Mouse (Mus musculus) right cerebral cortex, postnatal 4 days (tissue): ENCODE results near the gene Rab25.
"Not testable (repeated sequence)": the region's sequence is repeated elsewhere in the genome, so short reads cannot be mapped to it uniquely, and the experiment has no call there.

Experiments
- DNase-seq: peaks from one replicate; pipeline ENCODE4 v3.0.0-alpha.2; 2022

The Rab25 gene

DNA sequence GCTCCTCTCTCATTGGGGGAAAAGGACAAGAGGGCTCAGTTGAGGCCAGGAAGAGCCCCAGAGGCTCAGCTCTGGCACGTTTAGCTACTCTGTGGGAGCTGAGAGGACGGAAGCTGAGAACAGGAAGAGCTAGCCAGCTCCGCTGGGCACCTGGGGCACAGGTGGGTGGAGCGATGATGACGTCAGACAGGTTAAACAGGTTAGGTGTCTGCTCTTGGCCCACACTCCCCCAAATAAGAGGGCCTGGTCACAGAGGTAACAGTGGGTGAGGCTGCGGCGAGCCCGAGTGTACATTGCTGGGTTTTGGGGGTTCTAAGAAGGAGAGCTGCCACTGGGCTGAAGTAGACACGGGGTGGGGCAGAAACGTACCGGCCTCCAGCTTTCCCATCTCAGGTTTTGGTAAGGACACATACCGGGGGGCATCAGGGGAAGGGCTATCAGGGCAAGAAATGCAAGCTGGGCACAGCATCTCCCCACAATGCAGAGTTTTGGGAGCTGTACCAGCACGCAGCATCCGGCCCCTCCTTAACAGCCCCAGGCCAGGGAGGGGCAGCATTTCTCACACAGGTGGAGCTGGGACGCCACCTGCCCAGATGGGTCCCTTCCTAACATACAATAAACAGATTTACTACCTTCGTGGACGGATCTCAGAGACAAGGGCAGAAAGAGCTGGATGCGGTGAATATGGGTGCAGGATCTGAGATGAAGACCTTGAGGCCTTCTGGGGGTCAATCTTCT is at the start of gene Rab25:
Gene Rab25 (minus strand): TSS at position 121 of the 738 bp plus-strand sequence.
- no peak for DNase-seq

- not testable (repeated sequence) for DNase-seq
These were observed 48.4 kb upstream of the Rab25 start for GRCm38 (mm10) chr3:88596547-88596946.

DNA sequence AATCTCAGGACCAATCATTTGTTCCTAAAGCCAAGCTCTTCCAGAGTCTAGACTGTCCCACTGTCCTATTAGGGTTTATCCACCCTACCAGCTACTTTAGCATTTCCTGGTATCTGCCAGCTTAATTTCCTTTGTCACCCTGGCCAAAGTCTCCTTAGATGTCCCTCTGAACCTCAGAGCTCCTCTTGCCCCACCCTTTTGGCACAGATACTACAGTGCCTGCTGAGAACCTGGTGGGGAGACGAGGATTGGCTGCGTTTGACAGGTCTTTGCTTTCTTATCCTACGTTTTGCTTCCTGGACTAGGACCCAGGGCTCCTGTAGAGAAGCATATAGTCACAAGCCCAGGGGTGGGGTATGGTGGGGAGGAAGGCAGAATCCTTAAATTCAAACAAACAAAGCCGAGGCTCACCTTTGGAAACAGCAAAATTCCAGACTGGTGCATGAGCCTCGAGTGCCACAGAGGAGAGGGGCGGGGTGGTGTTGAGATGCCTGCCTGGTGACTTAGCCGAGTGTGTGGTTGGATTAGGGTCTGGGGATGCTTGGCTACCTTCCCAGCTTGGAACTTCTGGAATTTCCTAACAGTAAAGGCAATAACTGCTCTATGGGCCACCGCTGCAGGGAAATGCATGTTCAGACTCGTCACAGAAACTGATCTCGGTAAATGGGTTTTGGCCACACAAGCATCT is 45.9 kb upstream of the Rab25 start:
- no peak for DNase-seq

DNA sequence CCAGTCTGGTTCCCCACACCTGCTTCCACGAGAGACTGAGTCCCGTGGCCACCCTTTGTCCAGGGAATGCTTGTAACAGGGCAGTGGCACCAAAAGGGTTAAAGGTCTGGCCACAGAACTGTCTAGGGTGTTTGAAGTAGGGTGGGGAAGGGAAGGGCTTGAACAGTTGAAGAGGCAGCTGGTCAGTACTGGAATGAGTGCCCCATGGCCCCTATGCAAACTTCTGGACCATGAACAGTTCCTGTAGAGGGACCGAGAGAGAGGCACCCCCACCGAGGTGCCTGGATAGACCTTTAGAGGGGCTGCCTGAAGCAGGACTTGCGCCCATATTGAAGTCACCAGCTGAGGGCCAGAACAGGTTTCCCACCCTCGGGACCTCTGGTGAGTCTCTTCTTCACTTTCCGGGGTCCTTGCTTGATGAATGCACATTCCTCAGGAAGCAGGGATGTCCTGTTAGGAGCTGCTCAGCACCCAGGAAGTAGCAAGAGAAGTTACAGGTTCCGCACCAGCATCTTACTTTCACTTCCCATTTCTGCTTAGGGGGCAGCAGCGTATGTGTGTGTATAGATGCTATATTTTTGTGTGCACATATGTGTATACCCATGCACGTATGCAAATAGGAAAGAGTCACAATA is 45.0 kb upstream of the Rab25 start:
- no peak for DNase-seq

GRCm38 (mm10) chr3:88591950-88592731 is 44.0 kb upstream of the Rab25 start:
- no peak for DNase-seq

GRCm38 (mm10) chr3:88591044-88591443 is 42.9 kb upstream of the Rab25 start:
- DNase-seq, result no peak

DNA sequence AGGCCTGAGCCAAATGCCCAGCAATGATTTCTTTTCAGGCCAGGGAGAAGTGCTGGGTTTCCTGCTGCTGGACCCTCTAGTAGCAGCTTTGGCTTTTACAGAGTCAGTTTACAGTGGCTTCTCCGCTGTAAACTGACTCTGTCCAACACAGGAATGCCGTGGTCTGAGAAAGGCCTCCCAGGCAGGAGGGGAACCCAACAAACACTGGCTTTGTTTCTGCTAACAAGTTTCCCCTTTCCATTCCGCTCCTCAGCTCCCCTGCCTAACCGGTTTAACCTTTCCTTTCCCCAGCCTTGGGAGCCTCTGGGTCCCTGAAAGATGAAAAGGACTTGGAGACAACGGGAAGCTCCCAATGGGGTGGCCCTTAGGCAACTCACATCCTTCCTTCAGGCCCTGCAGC is 42.1 kb upstream of the Rab25 start:
- no peak for DNase-seq

- DNase-seq, result no peak
These were observed 38.5 kb upstream of the Rab25 start for GRCm38 (mm10) chr3:88586640-88587039.

GRCm38 (mm10) chr3:88585769-88586168 is 37.7 kb upstream of the Rab25 start:
- no peak for DNase-seq

DNA sequence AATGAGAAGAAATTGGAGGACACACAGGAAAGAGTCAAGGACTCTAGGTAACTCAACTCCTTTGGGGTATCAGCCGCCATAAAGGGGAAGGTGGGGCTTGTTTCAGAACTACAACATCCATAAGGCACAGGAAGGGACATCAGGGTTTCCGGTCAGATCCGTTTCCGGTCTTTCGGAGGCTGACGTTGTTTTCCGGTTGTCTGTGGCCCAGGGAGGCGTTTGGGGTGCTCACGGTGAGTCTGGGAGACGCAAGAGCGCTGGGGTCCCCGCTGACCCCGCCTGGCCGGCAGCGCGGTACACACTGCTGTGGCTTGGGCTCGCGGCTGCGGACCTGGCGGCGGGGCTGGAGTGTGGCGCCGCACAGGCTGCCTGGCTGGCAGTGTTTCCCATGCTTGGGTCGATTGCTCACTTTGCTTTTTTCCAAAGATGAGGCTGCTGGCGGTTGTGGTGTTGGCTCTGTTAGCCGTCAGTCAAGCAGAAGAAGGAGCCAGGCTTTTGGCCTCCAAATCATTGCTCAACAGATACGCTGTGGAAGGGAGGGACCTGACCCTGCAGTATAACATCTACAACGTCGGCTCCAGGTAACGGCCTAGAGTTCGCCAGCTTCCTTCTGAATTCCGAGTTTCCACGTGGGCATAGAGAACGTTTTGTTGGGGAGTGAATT is 31.5 kb upstream of the Rab25 start:
- DNase-seq, result peak; percentile 70

GRCm38 (mm10) chr3:88578498-88579424 is 30.7 kb upstream of the Rab25 start:
- DNase-seq, result no peak

- DNase-seq, result not testable (repeated sequence)
These were observed 29.7 kb upstream of the Rab25 start for GRCm38 (mm10) chr3:88577846-88578245.

DNA sequence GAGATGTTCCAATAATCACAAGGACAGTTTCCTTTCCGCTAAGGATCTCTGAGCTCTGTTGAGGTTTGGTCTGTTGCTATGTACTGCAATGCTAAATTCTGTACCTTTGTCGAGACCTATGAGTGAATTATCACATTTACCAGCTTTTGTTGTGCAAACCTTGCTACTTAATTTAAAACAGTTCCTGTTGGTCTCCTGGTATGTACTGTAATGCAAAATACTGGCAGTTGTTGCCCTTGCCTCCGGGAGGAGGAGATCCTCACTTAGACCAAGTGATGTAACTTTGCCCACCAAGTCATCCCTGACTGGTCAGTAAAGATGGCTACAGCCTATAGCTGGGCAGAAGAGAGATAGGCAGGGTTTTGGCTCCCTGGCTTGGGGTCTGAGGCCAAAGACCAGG is 27.4 kb upstream of the Rab25 start, which contains the start of gene Ssr2:
Gene Ssr2 (plus strand): TSS at position 337 of the 400 bp plus-strand sequence.
- no peak for DNase-seq

DNA sequence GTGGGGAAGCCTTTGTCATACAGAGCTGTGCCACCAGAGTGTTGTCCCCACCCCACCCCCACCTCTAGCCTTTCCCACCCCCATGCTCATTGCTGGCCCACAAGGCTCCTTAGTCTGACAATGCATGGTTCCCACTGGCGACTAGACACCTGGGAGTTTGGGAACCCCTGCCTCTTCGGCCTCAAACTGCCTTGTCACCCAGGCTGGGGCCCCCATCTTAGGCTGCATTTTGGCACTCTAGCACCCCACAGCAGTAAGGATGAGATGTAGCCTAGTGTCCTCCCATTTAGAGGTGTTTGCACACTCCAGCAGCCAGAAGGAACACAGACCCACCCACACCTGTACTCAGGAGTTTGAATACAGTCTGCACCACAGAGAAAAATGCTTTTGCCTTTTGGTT is 25.7 kb upstream of the Rab25 start:
- no peak for DNase-seq

- DNase-seq, result no peak
These were observed 24.7 kb upstream of the Rab25 start for GRCm38 (mm10) chr3:88572835-88573234.

DNA sequence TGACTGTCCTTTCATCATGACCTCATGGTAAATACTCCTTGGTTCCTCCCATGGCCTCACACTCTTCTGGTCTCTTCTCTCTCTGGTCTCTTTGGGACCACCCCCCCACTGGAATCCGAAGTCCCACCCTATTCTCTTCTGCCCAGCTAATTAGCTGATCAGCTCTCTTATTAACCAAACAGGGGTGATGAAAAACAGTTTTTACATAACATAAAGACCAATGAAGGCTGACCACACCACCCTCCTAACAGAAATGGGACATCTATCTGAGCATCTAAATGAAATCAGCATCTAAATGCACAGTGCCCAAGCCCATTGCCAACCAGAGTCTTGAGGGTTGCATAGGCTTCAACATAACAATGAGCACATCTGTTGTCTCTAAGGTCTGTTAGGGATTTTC is 23.8 kb upstream of the Rab25 start:
- DNase-seq, result no peak

GRCm38 (mm10) chr3:88570341-88570740 is 22.2 kb upstream of the Rab25 start:
- DNase-seq, result no peak

GRCm38 (mm10) chr3:88569694-88570093 is 21.6 kb upstream of the Rab25 start:
- no peak for DNase-seq

DNA sequence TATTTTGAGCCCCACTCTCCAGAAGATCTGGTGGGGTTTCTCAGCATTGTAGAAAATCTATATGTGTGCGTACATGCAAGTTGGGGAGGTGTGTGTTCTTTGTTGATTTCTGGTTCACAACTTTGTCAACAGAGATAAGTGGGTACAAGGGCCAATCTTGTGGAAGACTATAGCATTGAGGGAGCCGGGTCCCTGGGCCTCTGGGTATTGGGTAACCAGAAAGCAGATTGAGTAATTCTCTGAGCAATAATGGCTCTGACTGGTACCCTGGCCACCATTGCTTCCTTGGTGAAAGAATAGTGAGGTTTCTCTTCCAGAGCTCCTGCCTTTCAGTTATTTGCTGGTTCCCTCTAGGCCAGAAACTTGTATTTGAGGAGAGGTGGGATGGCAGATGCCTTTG is 21.0 kb upstream of the Rab25 start:
- no peak for DNase-seq

DNA sequence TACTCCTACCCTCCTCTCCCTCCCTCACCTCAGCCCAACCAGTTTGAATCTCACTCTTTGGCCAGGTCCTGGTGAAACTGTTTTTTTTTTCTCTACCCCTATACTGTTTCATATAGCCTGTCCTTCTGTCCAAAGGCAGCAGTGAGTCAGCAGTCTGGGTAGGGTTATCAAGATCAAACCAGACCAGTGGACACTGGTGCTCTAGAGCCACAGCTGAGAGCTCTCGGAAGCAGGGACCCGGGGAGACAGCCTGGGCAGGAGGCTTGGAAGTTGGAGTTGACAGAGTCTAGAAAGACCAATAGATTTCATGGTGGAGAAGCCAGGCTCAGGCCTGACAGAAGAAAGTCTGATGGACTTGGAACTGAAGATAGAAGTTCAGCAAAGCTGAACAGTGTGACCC is 20.5 kb upstream of the Rab25 start:
- no peak for DNase-seq

DNA sequence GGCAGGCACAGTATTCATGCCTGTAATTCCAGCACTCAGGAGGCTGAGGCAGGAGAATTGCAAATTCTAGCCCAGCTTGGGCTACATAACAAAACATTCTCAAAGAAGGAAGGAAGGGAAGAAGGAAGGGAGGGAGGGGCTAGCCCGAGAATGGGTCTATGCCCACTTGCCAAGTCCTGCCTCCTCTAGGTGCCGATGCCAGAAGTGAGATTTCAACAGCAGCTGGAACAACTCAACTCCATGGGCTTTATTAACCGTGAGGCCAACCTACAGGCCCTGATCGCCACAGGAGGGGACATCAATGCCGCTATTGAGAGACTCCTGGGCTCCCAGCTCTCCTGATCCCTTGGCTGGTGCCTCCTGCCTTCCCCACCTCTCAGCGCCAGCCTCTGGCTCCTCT is 19.8 kb upstream of the Rab25 start:
- DNase-seq, result no peak
